Mouse (Mus musculus): ENCODE measurements around the gene Slc4a1. TPM values are rescaled to one million over a fixed set of nuclear protein-coding genes. Genes with fewer than 3 reads are reported as not detected.
"Not testable (repeated sequence)": the region's sequence is repeated elsewhere in the genome, so short reads cannot be mapped to it uniquely, and the experiment has no call there.

Gene Slc4a1
- under 1 TPM; 0.23 to 0.80 TPM for total RNA-seq (2021)
- long read RNA-seq, experiment 1 = 0 reads
- long read RNA-seq, experiment 2 = 0 reads

- not testable (repeated sequence) for DNase-seq (ENCODE audit: low spot score in 2 of 2)
Observed at GRCm38 (mm10) chr11:102366103-102366502, at the start of gene Slc4a1. Gene Slc4a1, minus strand, starts transcription at chr11:102366203.

DNA sequence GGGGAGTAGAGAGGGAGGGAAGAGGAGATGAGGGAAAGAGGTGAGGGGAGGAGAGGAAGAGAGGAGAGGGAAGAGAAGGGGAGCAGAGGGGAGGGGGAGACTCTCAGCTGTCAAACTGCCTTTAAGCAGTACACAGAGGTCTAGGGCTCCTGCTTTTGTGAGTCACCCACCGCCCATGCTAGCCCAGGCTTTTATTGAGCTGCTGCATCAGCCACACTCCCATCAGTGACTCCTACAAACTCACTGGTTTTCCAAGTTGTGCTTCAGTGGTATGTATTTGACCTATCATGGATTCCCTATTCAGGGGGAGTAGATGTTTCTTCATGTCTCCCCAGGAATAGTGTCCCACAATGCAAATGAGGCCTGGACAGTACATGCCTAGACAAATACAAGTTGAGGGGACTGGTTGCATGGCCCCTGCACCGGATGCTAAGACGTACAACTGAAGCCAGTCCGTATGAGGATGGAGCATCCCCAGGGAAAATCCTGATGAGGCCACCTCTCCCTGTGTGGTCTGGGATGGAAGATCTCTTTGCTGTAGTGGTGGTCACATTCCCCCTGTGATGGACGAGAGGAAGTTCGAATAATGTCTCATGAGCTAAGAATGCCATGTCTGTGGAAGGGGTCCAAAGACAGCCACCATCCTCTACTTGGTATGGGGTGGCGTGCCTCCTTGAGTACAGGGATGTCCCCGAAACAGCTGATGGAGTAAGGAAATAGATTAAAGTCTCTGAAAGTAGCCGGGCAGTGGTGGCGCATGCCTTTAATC lies 49.2 kb upstream of the Slc4a1 start:
- no peak for DNase-seq (ENCODE audit: low spot score in 2 of 2)

DNA sequence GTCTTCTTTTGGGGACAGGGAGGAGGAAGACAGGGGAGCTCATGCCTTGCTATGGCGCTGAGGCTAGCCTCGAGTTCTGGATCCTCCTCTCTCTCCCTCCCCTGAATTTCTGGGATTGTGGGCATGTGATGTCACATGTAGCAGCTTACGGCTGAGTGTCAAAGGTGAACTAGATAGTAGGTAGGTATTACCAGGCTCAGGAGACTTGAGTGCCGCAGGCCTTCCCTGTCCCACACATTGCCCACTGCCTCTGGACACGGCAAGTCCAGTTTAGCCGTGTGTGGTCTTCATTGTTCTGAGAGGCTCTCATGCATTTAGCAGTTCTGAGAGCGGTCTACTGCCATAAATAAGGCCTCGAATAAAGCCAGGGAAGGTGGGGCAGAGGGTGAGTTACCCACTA lies 47.1 kb upstream of the Slc4a1 start:
- DNase-seq (ENCODE audit: low spot score in 2 of 2) = no peak

DNA sequence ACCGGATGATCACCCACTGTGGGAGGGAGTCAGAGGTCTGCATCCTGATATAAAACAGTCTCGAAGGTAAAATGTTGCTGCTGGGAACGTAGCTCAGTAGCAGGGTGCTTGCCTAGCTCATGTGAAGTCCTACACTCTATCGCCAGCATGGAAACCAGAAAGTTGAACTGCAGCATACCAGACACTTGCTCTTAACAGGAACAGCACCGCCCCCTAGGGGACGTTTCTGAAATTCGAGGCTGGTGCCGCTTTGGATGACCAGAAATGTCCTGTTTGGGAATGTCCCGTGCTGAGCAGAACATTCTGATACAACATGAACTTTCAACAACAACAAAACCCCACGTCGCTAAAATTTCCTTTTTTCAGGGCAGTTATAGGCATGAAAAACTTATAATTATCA lies 45.7 kb upstream of the Slc4a1 start:
- peak; percentile 90 to 95 for DNase-seq (ENCODE audit: low spot score in 2 of 2)

- DNase-seq (ENCODE audit: low spot score in 2 of 2) = no peak
Observed at GRCm38 (mm10) chr11:102411061-102411460, 45.1 kb upstream of the Slc4a1 start.

DNA sequence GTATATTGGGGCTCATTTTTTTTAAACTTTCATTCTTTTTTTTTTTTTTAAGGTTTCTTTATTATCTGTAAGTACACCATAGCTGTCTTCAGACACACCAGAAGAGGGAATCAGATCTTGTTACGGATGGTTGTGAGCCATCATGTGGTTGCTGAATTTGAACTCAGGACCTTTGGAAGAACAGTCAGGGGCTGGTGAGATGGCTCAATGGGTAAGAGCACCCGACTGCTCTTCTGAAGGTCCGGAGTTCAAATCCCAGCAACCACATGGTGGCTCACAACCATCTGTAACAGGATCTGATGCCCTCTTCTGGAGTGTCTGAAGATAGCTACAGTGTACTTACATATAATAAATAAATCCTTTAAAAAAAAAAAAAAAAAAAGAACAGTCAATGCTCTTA lies 44.3 kb upstream of the Slc4a1 start:
- not testable (repeated sequence) for DNase-seq (ENCODE audit: low spot score in 2 of 2)

- DNase-seq (ENCODE audit: low spot score in 2 of 2) = no peak
Observed at GRCm38 (mm10) chr11:102409795-102410330, 43.9 kb upstream of the Slc4a1 start.

- DNase-seq (ENCODE audit: low spot score in 2 of 2) = no peak
Observed at GRCm38 (mm10) chr11:102408888-102409794, 43.1 kb upstream of the Slc4a1 start.

DNA sequence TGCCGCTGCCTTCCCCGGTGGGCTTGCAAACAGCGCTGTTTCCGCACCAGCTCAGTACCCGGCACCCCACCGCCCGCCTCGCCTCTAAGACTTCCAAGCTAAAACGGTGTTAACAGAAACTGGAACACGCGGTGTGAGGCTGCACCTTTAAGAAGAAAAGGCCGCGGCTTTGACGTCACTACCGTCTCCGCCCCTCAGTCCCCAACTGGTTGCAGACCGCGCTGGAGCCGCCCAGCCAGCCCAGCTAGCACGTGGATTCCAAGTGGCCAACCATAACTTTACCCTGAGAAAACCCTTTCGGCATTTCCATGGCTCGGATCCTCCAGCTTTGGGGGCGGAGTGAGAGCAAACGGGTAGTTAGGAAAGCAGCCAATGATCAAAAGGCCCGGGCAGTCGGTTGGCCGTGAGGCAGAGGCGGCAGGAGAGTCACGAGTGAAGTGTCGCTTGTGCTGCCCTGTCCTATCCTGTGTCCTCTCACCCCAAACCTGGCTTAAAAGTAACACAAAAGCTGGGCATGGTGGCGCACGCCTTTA lies 42.4 kb upstream of the Slc4a1 start:
- peak; percentile 90 to 92 for DNase-seq (ENCODE audit: low spot score in 2 of 2)

DNA sequence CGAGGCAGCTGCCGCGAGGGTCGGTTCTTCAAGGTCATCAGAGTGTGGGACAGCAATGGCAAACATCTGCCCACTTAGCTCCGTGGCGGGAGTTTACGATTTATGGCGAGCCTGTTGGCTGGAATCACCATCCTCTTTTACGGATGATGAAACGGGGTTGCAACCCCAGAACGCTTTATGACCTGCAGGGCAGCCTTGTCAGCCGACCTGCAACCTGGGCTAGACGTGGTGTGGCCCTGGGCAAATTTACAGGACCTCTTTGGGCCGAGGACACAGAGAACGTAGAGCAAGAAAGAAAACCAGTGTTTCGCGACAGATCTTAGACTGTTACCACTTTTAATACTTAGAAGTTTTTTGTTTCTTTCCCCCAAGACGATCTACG lies 41.8 kb upstream of the Slc4a1 start, which contains the start of gene Slc25a39:
Gene Slc25a39, minus strand, starts transcription at position 113 of the 382 bp plus-strand sequence.
- no peak for DNase-seq (ENCODE audit: low spot score in 2 of 2)

- peak; percentile 97 for DNase-seq (ENCODE audit: low spot score in 2 of 2)
Observed at GRCm38 (mm10) chr11:102406900-102407833, 41.2 kb upstream of the Slc4a1 start.

DNA sequence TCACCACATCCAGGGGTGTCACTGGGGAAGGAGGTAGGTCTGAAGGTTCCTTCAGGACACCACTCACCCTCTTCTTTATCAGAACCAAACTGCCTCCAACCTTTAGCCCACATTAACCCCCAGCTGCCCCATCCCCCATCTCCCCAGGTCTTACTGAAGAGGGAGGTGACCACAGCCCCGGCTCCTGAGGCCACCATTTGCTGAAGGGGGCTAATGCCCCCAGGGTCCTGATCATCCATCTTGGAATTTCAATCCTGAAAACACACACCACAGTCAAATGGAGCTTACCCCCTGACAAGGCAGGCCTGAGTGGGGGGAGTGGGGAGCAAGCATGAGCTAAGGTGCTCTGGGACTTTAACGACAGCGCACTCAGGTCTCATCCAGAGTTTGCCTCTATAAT lies 40.4 kb upstream of the Slc4a1 start:
- DNase-seq (ENCODE audit: low spot score in 2 of 2) = no peak

DNA sequence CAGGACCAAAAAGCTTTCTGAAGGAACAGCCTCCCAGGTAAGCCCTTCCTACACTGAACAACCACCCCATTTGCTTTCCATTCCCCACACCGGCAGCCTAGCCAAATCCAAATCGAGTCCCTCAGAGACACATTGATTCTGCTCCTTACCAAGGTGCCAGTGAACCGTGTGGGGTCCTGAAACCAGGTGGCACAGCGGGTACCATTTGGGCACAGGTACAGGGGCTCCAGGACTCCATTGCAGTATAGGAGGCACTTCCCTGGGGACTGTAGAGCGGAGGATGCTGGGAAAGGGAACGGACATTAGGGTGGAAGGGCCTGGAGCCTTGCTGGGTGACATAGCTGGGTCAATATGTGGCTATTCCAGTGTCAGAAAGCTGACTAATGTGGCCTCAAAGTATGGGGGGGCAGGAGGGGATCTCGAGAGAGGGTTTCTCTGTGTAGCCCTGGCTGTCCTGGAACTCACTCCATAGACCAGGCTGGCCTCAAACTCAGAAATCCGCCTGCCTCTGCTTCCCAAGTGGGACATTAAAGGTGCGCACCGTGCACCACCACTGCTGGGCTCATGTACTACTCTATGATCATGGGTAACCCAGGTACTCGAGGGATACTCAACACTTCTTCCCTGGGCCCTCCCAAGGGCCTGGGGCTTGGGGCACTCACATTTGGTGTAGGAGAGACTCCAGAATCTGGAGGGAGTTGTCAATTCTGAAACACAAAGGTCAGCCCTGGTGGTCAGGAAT lies 39.7 kb upstream of the Slc4a1 start:
- no peak for DNase-seq (ENCODE audit: low spot score in 2 of 2)

DNA sequence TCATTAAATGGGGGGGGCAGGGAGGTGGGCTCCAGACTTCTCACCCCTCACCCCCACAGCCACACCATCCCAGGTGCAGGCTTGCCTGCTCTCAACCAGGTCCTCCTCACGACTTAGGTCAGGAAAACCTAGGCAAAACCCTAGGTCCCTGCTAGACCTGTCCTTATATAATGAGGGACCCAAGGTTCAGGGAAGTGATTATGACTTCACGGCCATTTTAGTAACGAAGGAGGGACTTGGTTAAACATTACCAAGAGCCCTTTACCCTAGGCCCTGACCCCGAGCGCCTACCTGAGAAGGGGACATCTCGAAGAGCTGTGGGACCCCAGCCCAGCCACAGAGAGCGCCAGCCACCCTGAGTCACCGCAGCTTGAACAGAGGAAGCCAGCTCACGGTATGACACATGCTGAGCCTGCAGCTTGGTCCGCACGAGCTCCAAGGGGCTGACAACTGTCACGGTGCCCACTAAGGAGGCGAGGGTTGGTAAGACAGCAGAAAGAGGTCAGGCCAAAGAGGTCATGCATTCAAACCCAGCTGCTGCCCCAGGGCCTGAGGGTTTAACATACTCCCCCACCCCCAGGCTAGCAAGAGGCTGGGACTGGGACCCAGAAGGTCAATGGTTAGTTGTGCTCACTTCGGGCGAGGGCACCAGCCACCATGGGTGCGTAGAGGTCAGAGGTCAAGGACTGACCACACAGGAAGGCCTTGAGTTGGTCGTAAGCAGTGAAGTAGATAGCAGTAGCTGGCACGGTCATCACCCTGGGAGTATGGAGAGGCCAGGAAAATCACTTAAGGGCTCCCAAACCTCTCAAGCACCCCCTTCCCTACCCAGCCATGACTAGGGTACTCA lies 38.4 kb upstream of the Slc4a1 start:
- DNase-seq (ENCODE audit: low spot score in 2 of 2) = no peak

DNA sequence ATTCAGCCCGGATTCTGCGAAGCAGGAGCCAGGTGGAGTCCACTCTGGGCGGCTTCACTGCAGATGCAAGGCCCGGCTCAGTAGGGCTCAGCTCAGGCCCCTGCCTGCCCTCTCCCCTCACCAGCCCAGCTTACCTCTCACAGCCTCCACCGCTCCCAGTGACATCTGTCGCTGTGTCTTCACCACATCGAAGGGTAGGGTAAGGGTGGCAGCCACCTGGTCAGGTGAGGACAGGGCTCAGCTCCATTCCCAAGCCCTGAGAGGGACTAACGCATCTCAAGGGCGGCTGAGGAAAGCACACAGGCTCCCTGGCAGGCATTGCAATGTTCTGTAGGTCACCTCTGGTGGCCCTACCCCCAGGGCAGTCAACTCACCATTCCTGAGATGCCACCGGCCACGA lies 37.7 kb upstream of the Slc4a1 start:
- DNase-seq (ENCODE audit: low spot score in 2 of 2) = no peak

GRCm38 (mm10) chr11:102401898-102402500 lies 36.0 kb upstream of the Slc4a1 start:
- DNase-seq (ENCODE audit: low spot score in 2 of 2) = no peak

DNA sequence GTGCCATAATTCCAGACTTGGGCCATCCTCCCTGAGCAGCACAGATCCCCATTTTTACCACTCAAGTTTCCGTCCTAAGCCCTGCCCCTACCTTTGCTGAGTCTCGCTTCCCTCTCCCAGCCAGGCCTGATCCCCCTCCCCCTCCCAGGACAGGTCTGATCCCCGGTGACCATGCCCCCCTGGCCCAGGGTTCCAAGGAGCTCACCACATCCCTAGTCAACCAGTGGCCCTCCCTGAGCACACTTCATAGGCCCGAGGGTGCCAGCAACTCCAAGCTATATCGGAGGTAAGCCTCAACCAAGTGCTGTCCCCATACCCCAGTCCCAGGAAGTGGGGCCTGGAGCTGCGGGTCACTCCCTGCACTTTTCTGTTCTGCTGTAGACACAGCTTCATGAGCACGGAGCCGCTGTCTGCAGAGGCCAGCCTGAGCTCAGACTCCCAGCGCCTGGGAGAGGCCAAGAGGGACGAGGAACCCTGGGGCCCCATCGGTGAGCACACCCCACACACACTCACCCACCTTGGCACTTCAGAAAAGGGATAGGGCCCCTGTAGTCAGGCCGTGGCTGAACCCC lies 34.6 kb upstream of the Slc4a1 start:
- no peak for DNase-seq (ENCODE audit: low spot score in 2 of 2)

- no peak for DNase-seq (ENCODE audit: low spot score in 2 of 2)
Observed at GRCm38 (mm10) chr11:102399610-102400072, 33.6 kb upstream of the Slc4a1 start.
